Mouse (Mus musculus) lung, postnatal 0 days (tissue): ENCODE data around the gene Itga3. TPM values are rescaled to one million over a fixed set of nuclear protein-coding genes. Genes with fewer than 3 reads are reported as not detected.

Experiments used
- ATAC-seq: fragments of 200-750 bp; cut with Nextera tagmentation; 2 replicates; pipeline ENCODE4 v1.8.0; 2017; ENCODE audit warnings: moderate library complexity
- DNase-seq: peaks from one replicate; pipeline ENCODE4 v3.0.0-alpha.2; 2016; ENCODE audit warnings: low spot score
- H3K27ac ChIP-seq: fragments of 300-500 bp; sonication (generic); 2 replicates; pipeline ENCODE4 v1.5.1; 2014; ENCODE audit warnings: antibody characterized with exemption, mild to moderate bottlenecking, low read length, mixed read lengths
- H3K27me3 ChIP-seq: fragments of 300-500 bp; sonication (generic); replicated peaks from 2 replicates; pipeline ENCODE4 v1.6.1; 2014; ENCODE audit warnings: low read length, mixed read lengths; ENCODE audit not compliant: insufficient read depth
- H3K36me3 ChIP-seq: fragments of 300-500 bp; sonication (generic); 2 replicates; pipeline ENCODE4 v1.6.1; 2014; ENCODE audit warnings: low read length, mixed read lengths; ENCODE audit not compliant: insufficient read depth
- H3K4me1 ChIP-seq: fragments of 300-500 bp; sonication (generic); 2 replicates; pipeline ENCODE4 v1.6.1; 2014; ENCODE audit warnings: antibody characterized with exemption, low read depth, low read length, mixed read lengths; ENCODE audit not compliant: insufficient read depth
- H3K4me2 ChIP-seq: fragments of 300-500 bp; sonication (generic); replicated peaks from 2 replicates; pipeline ENCODE4 v1.6.1; 2014; ENCODE audit warnings: low read depth, mild to moderate bottlenecking, low read length, moderate library complexity, mixed read lengths
- H3K4me3 ChIP-seq: fragments of 300-500 bp; sonication (generic); 2 replicates; pipeline ENCODE4 v1.5.1; 2014; ENCODE audit warnings: low read depth, low read length
- H3K9ac ChIP-seq: fragments of 300-500 bp; sonication (generic); replicated peaks from 2 replicates; pipeline ENCODE4 v1.6.1; 2014; ENCODE audit warnings: low read depth, mild to moderate bottlenecking
- H3K9me3 ChIP-seq: fragments of 300-500 bp; sonication (generic); 2 replicates; pipeline ENCODE4 v1.6.1; 2016; ENCODE audit warnings: low read length, mixed read lengths
- CTCF ChIP-seq: IDR thresholded peaks from 2 replicates; pipeline ENCODE4 v1.5.1; 2016; ENCODE audit warnings: antibody characterized with exemption, mild to moderate bottlenecking
- EP300 ChIP-seq: IDR thresholded peaks from 2 replicates; pipeline ENCODE4 v1.6.1; 2016; ENCODE audit warnings: antibody characterized with exemption, mild to moderate bottlenecking, control low read depth
- WGBS: fragments of 180-500 bp; shearing (Covaris S2); extraction: QIAGEN DNeasy Blood & Tissue Kit; methylation state at CpG from one replicate; pipeline ENCODE4 v1.1.7; 2014; 5-methylcytosine and 5-hydroxymethylcytosine counted together
- polyA plus RNA-seq: library from polyadenylated mRNA; unstranded; fragments of >200 nt; fragmentation: Nextera tagmentation; extraction: Ambion mirVana; gene quantifications from 2 replicates; pipeline ENCODE4 v1.2.1, GENCODE M21; 2015

Itga3 gene
- polyA plus RNA-seq, 1 experiment from 2014 or later = 44.3 TPM

GRCm38 (mm10) chr11:95039766-95040165 lies 36.8 kb downstream of the Itga3 start:
- Histone ChIP-seq H3K27ac (0 out of 2 replicates have a peak overlapping the region, but pooled peaks have one; percentile 90), H3K36me3 (peaks cover 4% of the 10 kb centered on the region; the same call in 1 of the 2 replicates), H3K4me1 (peaks cover 14% of the 10 kb centered on the region; the same call in 1 of the 2 replicates), H3K9ac (no peak overlapping the region), H3K4me2 (peak overlapping the region; percentile 90), H3K9me3 (no peaks in the 10 kb centered on the region), H3K4me3 (no peak overlapping the region), H3K27me3 (no peaks in the 10 kb centered on the region)
- TF ChIP-seq CTCF (no peak), EP300 (no peak)
- DNase-seq = no peak
- no peak for ATAC-seq
- WGBS = 67% methylated on average over 4 of the region's 4 CpGs

- H3K4me1 ChIP-seq = peaks cover 14% of the 10 kb centered on the region; the same call in 1 of the 2 replicates
- ATAC-seq (no peak), DNase-seq (peak; percentile 17)
- H3K4me3 ChIP-seq = no peak overlapping the region
- H3K27me3 ChIP-seq = no peaks in the 10 kb centered on the region
- H3K27ac ChIP-seq = no peak overlapping the region
- H3K9ac ChIP-seq = no peak overlapping the region
- H3K9me3 ChIP-seq = no peaks in the 10 kb centered on the region
- no peak overlapping the region for H3K4me2 ChIP-seq
- TF ChIP-seq CTCF (no peak), EP300 (no peak)
- peaks cover 3% of the 10 kb centered on the region; the same call in 1 of the 2 replicates for H3K36me3 ChIP-seq
- 81% methylated on average over 13 of the region's 13 CpGs for WGBS
These were observed 37.6 kb downstream of the Itga3 start for GRCm38 (mm10) chr11:95038818-95039655.

GRCm38 (mm10) chr11:95038156-95038817 lies 38.3 kb downstream of the Itga3 start:
- WGBS = 68% methylated on average over 14 of the region's 14 CpGs
- Histone ChIP-seq H3K4me1 (peaks cover 14% of the 10 kb centered on the region; the same call in 1 of the 2 replicates), H3K9me3 (no peaks in the 10 kb centered on the region), H3K4me3 (no peak overlapping the region), H3K9ac (no peak overlapping the region), H3K27me3 (no peaks in the 10 kb centered on the region), H3K4me2 (no peak overlapping the region), H3K36me3 (peaks cover 3% of the 10 kb centered on the region; the same call in 1 of the 2 replicates), H3K27ac (no peak overlapping the region)
- no peak for TF ChIP-seq CTCF
- ATAC-seq (no peak), DNase-seq (no peak)

GRCm38 (mm10) chr11:95037306-95037705 lies 39.3 kb downstream of the Itga3 start:
- peaks cover 14% of the 10 kb centered on the region; the same call in 1 of the 2 replicates for H3K4me1 ChIP-seq
- H3K9me3 ChIP-seq = no peaks in the 10 kb centered on the region
- ATAC-seq (no peak), DNase-seq (no peak)
- no peak overlapping the region for H3K4me3 ChIP-seq
- TF ChIP-seq CTCF = no peak
- TF ChIP-seq EP300 = no peak
- H3K27ac ChIP-seq = no peak overlapping the region
- H3K4me2 ChIP-seq = no peak overlapping the region
- WGBS = 45% methylated on average over 6 of the region's 6 CpGs
- peaks cover 3% of the 10 kb centered on the region; the same call in 1 of the 2 replicates for H3K36me3 ChIP-seq
- H3K27me3 ChIP-seq = no peaks in the 10 kb centered on the region
- no peak overlapping the region for H3K9ac ChIP-seq

- ATAC-seq (no peak), DNase-seq (no peak)
- 98% methylated on average over 5 of the region's 5 CpGs for WGBS
- H3K9me3 ChIP-seq = no peaks in the 10 kb centered on the region
- peaks cover 7% of the 10 kb centered on the region; the same call in 1 of the 2 replicates for H3K36me3 ChIP-seq
- H3K27ac ChIP-seq = no peak overlapping the region
- TF ChIP-seq EP300 (no peak), CTCF (no peak)
- no peaks in the 10 kb centered on the region for H3K27me3 ChIP-seq
- H3K4me1 ChIP-seq = peaks cover 11% of the 10 kb centered on the region; the same call in 1 of the 2 replicates
- no peak overlapping the region for H3K4me2 ChIP-seq
- H3K4me3 ChIP-seq = no peak overlapping the region
- no peak overlapping the region for H3K9ac ChIP-seq
These were observed 40.1 kb downstream of the Itga3 start for GRCm38 (mm10) chr11:95036521-95036920.

- Histone ChIP-seq H3K4me3 (no peak overlapping the region), H3K9ac (no peak overlapping the region), H3K9me3 (no peaks in the 10 kb centered on the region), H3K4me1 (0 out of 2 replicates have a peak, but pooled peaks cover 4% of the 10 kb centered on the region), H3K27me3 (no peaks in the 10 kb centered on the region), H3K36me3 (peaks cover 7% of the 10 kb centered on the region; the same call in 1 of the 2 replicates), H3K4me2 (no peak overlapping the region), H3K27ac (no peak overlapping the region)
- peak; percentile 34; the same call in 1 of the 2 replicates for ATAC-seq
- TF ChIP-seq EP300 (no peak), CTCF (no peak)
- no peak for DNase-seq
- 49% methylated on average over 10 of the region's 10 CpGs for WGBS
These were observed 41.7 kb downstream of the Itga3 start for GRCm38 (mm10) chr11:95034902-95035301.
